Mouse (Mus musculus) bone marrow, adult 2 months (tissue): ENCODE data around the gene Csrp1.

Experiments
- CTCF ChIP-seq: fragments of 200-500 bp; IDR thresholded peaks from 2 replicates; pipeline ENCODE4 v1.5.1; 2011; ENCODE audit warnings: low read length, control low read depth; ENCODE audit not compliant: control insufficient read depth, insufficient read depth
- POLR2A ChIP-seq: fragments of 200-500 bp; IDR thresholded peaks from 2 replicates; pipeline ENCODE4 v1.6.1; 2011; ENCODE audit warnings: low read depth, mild to moderate bottlenecking, control low read depth, low read length, borderline replicate concordance; ENCODE audit not compliant: control insufficient read depth

DNA sequence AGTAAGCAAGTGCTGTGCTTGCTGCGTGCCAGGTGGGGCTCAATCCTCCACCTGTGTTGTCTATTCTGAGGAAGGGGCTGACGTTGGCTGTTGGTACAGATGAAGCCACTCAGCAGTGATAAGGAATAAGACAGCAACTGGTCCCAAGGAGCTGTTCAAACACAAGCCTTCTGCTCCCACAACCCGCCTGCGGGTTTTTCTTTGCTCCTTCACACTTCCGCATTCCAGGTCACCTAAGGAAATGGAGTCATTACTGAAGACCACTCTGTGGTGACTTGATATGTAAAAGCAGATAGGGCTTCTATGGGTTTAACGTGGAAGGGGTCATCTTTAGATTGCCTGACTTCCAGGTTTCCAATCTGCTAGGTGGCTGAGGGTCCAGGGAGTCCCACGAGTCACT, 11.5 kb downstream of the Csrp1 start:
- no peak for TF ChIP-seq POLR2A
- TF ChIP-seq CTCF = no peak
